Mouse (Mus musculus): ENCODE results near the gene Pdk1.

Gene Pdk1

DNA sequence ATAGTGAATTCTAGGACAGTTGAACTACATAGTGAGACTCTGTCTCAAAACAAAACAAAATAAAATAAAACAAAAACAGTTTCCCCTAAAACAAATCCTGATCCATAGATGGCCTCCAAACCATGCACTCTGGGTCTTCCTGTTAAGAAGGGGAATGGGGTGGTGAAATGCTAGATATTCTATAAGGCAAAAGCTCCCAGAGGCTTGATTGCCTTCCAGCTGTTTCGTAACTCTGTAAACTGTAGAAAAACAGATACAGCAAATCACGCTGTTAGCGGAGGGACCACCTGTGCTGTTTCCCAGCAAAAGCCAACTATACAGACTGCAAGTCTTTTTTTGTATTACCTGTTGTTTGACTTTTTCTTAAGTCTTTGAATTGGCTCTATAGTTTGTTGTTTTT, 6.0 kb upstream of the Pdk1 start:
- no peak for TF ChIP-seq NANOG (IDR thresholded peaks at IDR 0.05; ENCODE audit: borderline replicate concordance, low read length)
- peaks cover 86% of the 10 kb centered on the region for H3K4me1 ChIP-seq (replicated peaks; ENCODE audit: low read depth, low read length)
- H3K36me3 ChIP-seq (ENCODE audit: insufficient read depth, low read length), result no peaks in the 10 kb centered on the region
- no peaks in the 10 kb centered on the region for H3K9me3 ChIP-seq (ENCODE audit: low read length)
- H3K4me3 ChIP-seq (replicated peaks; ENCODE audit: low read length), result peak overlapping the region; percentile 27; the same call in 1 of the 2 replicates
- no peaks in the 10 kb centered on the region for H3K27me3 ChIP-seq (ENCODE audit: insufficient read depth, low read length)

DNA sequence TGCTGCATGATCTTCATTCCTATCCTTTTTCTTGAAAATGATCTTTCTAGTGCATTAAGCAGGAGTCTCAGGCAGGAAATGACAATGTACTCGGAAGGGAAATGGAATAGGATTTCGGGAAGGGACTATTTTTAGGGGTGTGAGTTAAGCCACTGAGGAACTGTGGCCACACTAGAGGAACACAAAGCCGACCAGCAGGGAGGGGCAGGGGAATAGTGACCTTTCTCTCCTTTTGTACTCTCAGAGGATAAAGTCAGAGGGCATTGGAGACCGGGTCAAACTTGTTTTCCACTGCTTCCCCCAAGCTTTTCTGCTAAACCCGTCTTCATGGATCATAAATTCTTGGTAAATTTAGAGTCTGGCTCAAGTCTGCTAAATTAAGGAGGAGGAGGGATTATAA, 5.5 kb upstream of the Pdk1 start:
- H3K36me3 ChIP-seq (ENCODE audit: insufficient read depth, low read length), result no peaks in the 10 kb centered on the region
- H3K4me3 ChIP-seq (replicated peaks; ENCODE audit: low read length), result peak overlapping the region; percentile 60
- H3K27me3 ChIP-seq (ENCODE audit: insufficient read depth, low read length), result no peaks in the 10 kb centered on the region
- TF ChIP-seq NANOG (IDR thresholded peaks at IDR 0.05; ENCODE audit: borderline replicate concordance, low read length) (peak; percentile 29; the same call in 1 of the 2 replicates), CTCF (conservative IDR thresholded peaks at IDR 0.05; ENCODE audit: low read length) (no peak)
- no peaks in the 10 kb centered on the region for H3K9me3 ChIP-seq (ENCODE audit: low read length)
- H3K4me1 ChIP-seq (replicated peaks; ENCODE audit: low read depth, low read length), result peaks cover 86% of the 10 kb centered on the region

GRCm38 (mm10) chr2:71868256-71868655, 4.8 kb upstream of the Pdk1 start:
- Histone ChIP-seq H3K9me3 (ENCODE audit: low read length) (no peaks in the 10 kb centered on the region), H3K4me3 (replicated peaks; ENCODE audit: low read length) (peak overlapping the region; percentile 60), H3K36me3 (ENCODE audit: insufficient read depth, low read length) (no peaks in the 10 kb centered on the region), H3K4me1 (replicated peaks; ENCODE audit: low read depth, low read length) (peaks cover 79% of the 10 kb centered on the region), H3K27me3 (ENCODE audit: insufficient read depth, low read length) (no peaks in the 10 kb centered on the region)
- TF ChIP-seq NANOG (IDR thresholded peaks at IDR 0.05; ENCODE audit: borderline replicate concordance, low read length) (no peak), CTCF (conservative IDR thresholded peaks at IDR 0.05; ENCODE audit: low read length) (no peak), POU5F1 (IDR thresholded peaks at IDR 0.05; ENCODE audit: borderline replicate concordance, low read length) (no peak)

GRCm38 (mm10) chr2:71872141-71872540, 883 bp upstream of the Pdk1 start:
- Histone ChIP-seq H3K4me3 (replicated peaks; ENCODE audit: low read length) (peak overlapping the region; percentile 95), H3K27me3 (ENCODE audit: insufficient read depth, low read length) (no peaks in the 10 kb centered on the region), H3K9me3 (ENCODE audit: low read length) (no peaks in the 10 kb centered on the region), H3K36me3 (ENCODE audit: insufficient read depth, low read length) (peaks cover 23% of the 10 kb centered on the region), H3K4me1 (replicated peaks; ENCODE audit: low read depth, low read length) (peaks cover 75% of the 10 kb centered on the region)
- no peak for TF ChIP-seq NANOG (IDR thresholded peaks at IDR 0.05; ENCODE audit: borderline replicate concordance, low read length)
- no peak for TF ChIP-seq POU5F1 (IDR thresholded peaks at IDR 0.05; ENCODE audit: borderline replicate concordance, low read length)
- TF ChIP-seq CTCF (conservative IDR thresholded peaks at IDR 0.05; ENCODE audit: low read length), result no peak

DNA sequence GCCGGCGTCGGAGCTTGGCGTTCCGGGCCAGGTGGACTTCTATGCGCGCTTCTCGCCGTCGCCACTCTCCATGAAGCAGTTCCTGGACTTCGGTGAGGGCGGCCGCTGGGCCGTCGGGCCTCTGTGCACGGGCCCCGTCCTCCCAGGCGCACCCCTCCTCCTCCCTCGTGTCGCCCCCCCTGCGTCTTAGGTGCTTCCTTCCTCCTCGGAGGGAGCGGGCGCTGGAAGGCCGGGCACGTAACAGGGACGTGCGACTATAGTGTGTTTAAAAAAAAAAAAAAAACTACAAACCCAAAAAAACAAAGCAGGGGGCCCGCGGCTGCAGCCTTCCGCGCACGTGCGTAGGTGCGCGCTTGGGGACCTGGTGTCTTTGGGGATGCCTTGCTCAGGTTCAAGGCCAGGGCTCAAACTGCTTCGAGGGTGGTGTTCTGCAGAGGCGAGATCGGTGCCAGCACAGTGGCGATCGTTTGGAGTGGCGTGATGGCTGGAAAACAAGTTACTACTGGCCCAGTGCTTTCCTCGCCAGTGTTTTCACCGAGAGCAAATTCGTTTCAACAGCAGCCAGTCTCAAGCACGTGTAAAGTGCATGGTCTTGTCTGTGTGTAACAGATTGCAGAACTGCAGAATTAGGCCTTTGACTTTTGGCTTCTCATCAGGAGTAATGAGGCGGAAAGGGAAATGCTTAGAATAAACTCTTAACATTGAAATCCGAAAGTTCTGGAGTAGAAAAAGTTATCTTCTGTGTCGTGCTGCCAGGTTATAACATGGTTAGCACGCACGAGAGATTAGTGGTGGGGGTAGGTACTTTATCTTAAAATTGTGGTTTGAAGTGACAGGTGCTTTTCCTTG, 674 bp downstream of the Pdk1 start:
- no peaks in the 10 kb centered on the region for H3K9me3 ChIP-seq (ENCODE audit: low read length)
- peak overlapping the region; percentile 95 for H3K4me3 ChIP-seq (replicated peaks; ENCODE audit: low read length)
- H3K4me1 ChIP-seq (replicated peaks; ENCODE audit: low read depth, low read length), result peaks cover 78% of the 10 kb centered on the region
- no peaks in the 10 kb centered on the region for H3K27me3 ChIP-seq (ENCODE audit: insufficient read depth, low read length)
- TF ChIP-seq POU5F1 (IDR thresholded peaks at IDR 0.05; ENCODE audit: borderline replicate concordance, low read length), result no peak
- no peak for TF ChIP-seq CTCF (conservative IDR thresholded peaks at IDR 0.05; ENCODE audit: low read length)
- no peak for TF ChIP-seq NANOG (IDR thresholded peaks at IDR 0.05; ENCODE audit: borderline replicate concordance, low read length)
- H3K36me3 ChIP-seq (ENCODE audit: insufficient read depth, low read length), result peaks cover 36% of the 10 kb centered on the region

DNA sequence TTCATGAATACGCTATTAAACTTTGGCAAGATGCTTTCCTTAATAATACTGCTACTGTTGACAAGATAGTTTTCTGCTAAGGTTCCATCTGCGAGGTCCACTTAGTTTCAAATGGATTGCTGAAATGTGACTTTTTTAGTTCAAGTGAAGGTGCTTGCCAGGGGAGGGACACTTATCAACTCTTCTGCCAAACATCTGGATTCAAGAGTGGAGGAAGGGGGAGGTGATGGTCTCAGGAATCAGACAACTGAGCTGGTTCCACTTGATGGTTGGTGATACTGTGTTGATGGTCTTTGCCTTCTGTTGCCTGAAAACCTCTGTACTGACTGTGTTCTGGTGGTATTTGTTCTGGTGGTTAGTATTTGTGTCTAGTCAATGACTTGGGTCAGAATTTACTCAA, 1.4 kb downstream of the Pdk1 start:
- H3K4me1 ChIP-seq (replicated peaks; ENCODE audit: low read depth, low read length), result peaks cover 75% of the 10 kb centered on the region
- H3K36me3 ChIP-seq (ENCODE audit: insufficient read depth, low read length), result peaks cover 40% of the 10 kb centered on the region
- no peaks in the 10 kb centered on the region for H3K27me3 ChIP-seq (ENCODE audit: insufficient read depth, low read length)
- TF ChIP-seq POU5F1 (IDR thresholded peaks at IDR 0.05; ENCODE audit: borderline replicate concordance, low read length) (no peak), CTCF (conservative IDR thresholded peaks at IDR 0.05; ENCODE audit: low read length) (no peak), NANOG (IDR thresholded peaks at IDR 0.05; ENCODE audit: borderline replicate concordance, low read length) (no peak)
- no peaks in the 10 kb centered on the region for H3K9me3 ChIP-seq (ENCODE audit: low read length)
- H3K4me3 ChIP-seq (replicated peaks; ENCODE audit: low read length), result peak overlapping the region; percentile 95

GRCm38 (mm10) chr2:71874836-71875235, 1.8 kb downstream of the Pdk1 start:
- H3K27me3 ChIP-seq (ENCODE audit: insufficient read depth, low read length), result no peaks in the 10 kb centered on the region
- TF ChIP-seq POU5F1 (IDR thresholded peaks at IDR 0.05; ENCODE audit: borderline replicate concordance, low read length) (no peak), CTCF (conservative IDR thresholded peaks at IDR 0.05; ENCODE audit: low read length) (no peak), NANOG (IDR thresholded peaks at IDR 0.05; ENCODE audit: borderline replicate concordance, low read length) (no peak)
- peaks cover 44% of the 10 kb centered on the region for H3K36me3 ChIP-seq (ENCODE audit: insufficient read depth, low read length)
- H3K4me3 ChIP-seq (replicated peaks; ENCODE audit: low read length), result peak overlapping the region; percentile 95
- no peaks in the 10 kb centered on the region for H3K9me3 ChIP-seq (ENCODE audit: low read length)
- peaks cover 74% of the 10 kb centered on the region for H3K4me1 ChIP-seq (replicated peaks; ENCODE audit: low read depth, low read length)

DNA sequence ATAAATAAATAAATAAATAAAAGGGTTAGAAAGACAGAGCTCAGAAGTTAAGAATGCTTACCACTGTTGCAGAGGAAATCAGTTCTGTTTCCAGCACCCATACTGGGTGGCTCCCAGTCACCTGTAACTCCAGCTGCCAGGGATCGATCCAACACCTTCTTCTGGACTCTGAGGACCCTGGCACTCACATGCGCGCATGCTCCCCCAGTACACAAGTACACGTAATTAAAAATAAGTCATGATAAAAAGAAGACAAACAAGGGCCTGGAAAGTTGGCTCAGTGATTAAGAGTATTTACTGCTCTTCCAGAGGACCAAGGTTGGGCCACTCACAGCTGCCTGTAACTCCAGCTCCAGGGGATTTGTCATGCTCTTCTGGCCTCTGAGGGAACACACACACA, 4.8 kb downstream of the Pdk1 start:
- Histone ChIP-seq H3K4me1 (replicated peaks; ENCODE audit: low read depth, low read length) (peaks cover 55% of the 10 kb centered on the region), H3K36me3 (ENCODE audit: insufficient read depth, low read length) (peaks cover 71% of the 10 kb centered on the region), H3K9me3 (ENCODE audit: low read length) (no peaks in the 10 kb centered on the region), H3K4me3 (replicated peaks; ENCODE audit: low read length) (peak overlapping the region; percentile 23; the same call in 1 of the 2 replicates), H3K27me3 (ENCODE audit: insufficient read depth, low read length) (no peaks in the 10 kb centered on the region)
- no peak for TF ChIP-seq NANOG (IDR thresholded peaks at IDR 0.05; ENCODE audit: borderline replicate concordance, low read length)
- TF ChIP-seq CTCF (conservative IDR thresholded peaks at IDR 0.05; ENCODE audit: low read length), result no peak
- no peak for TF ChIP-seq POU5F1 (IDR thresholded peaks at IDR 0.05; ENCODE audit: borderline replicate concordance, low read length)

DNA sequence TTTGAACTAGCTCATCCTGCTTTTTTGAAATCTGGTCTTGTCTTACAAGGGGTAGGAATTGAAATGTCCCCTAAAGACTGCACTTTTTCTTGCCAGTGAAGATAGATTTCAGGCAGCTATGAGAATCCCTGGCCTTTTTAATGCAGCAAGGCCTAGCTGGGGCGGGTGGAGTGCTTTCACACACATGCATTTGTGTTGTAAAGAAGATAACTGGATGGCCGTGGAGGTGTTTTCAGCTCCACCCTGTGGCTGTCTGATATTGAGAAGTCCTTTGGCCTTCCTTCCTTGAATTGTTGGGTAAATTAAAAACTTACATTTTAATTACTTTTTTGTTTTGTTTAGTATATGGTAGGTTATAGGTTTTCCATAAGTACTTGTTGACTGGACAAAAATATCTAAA, 5.4 kb downstream of the Pdk1 start:
- no peaks in the 10 kb centered on the region for H3K27me3 ChIP-seq (ENCODE audit: insufficient read depth, low read length)
- peaks cover 55% of the 10 kb centered on the region for H3K4me1 ChIP-seq (replicated peaks; ENCODE audit: low read depth, low read length)
- H3K9me3 ChIP-seq (ENCODE audit: low read length), result no peaks in the 10 kb centered on the region
- TF ChIP-seq CTCF (conservative IDR thresholded peaks at IDR 0.05; ENCODE audit: low read length) (no peak), NANOG (IDR thresholded peaks at IDR 0.05; ENCODE audit: borderline replicate concordance, low read length) (no peak), POU5F1 (IDR thresholded peaks at IDR 0.05; ENCODE audit: borderline replicate concordance, low read length) (no peak)
- H3K4me3 ChIP-seq (replicated peaks; ENCODE audit: low read length), result 0 out of 2 replicates have a peak overlapping the region, but pooled peaks have one; percentile 23
- H3K36me3 ChIP-seq (ENCODE audit: insufficient read depth, low read length), result peaks cover 77% of the 10 kb centered on the region

Measured in E14TG2a.4 (cell line).